Mouse (Mus musculus): ENCODE data around the gene Olfr172. TPM values are rescaled to one million over a fixed set of nuclear protein-coding genes. Genes with fewer than 3 reads are reported as not detected.

Olfr172 gene
- not detected in 2 replicates for polyA plus RNA-seq (2014; fragmentation: Nextera tagmentation; extraction: Ambion mirVana)

DNA sequence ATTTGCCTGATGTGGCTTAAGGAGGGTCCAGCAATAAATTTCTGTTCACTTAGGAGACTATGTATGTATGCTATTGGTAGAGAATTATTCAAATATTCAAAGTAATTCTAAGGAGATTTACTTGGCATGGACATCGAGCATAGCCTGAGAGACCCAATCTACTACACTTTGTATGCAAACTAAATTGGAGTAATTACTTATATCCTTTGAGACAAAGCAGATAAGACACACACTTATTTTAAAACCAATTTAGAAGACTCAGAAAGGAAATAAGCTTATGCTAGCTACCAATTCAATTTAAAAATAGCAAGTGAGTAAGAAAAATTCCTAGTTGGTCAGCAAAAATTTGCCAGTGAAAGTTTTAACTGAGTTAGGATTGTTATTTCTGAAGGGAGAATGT is at the start of gene Olfr172:
Gene Olfr172, minus strand, starts transcription at position 101 of the 400 bp plus-strand sequence.
- Histone ChIP-seq H3K4me3 (ENCODE audit: low read depth, low read length) (no peak within 1 kb of the TSS), H3K27me3 (ENCODE audit: control insufficient read depth, insufficient read depth, low read length) (no peaks in the 10 kb centered on the region), H3K36me3 (ENCODE audit: control insufficient read depth, insufficient read depth, low read length) (no peaks in the 10 kb centered on the region), H3K9ac (ENCODE audit: low read depth, low read length) (no peak within 1 kb of the TSS), H3K4me1 (replicated peaks; ENCODE audit: control insufficient read depth, insufficient read depth, low read length) (no peaks in the 10 kb centered on the region), H3K9me3 (ENCODE audit: control insufficient read depth, low read length) (no peaks in the 10 kb centered on the region), H3K27ac (ENCODE audit: low read depth, low read length) (no peak within 1 kb of the TSS), H3K4me2 (replicated peaks; ENCODE audit: low read depth, low read length) (no peak within 1 kb of the TSS)
- 89% methylated on average over 1 of the region's 1 CpGs for WGBS
- no peak for DNase-seq (ENCODE audit: low spot score)
- ATAC-seq (ENCODE audit: low FRiP score) = no peak

DNA sequence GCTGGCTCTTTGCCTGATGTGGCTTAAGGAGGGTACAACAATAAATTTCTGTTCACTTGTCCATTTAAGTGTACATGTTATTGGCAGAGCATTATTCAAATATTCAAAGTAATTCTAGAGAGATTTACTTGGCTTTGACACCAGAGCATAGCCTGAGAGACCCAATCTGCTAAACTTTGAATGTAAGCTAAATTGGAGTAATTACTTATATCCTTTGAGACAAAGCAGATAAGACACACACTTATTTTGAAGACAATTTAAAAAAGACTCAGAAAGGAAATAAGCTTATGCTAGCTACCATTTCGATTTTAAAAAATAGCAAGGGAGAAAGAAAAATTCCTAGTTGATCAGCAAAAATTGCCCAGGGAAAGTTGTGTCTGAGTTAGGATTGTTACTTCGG is 37.2 kb upstream of the Olfr172 start, which contains the start of gene Olfr173:
Gene Olfr173, minus strand, starts transcription at position 101 of the 400 bp plus-strand sequence.
- Histone ChIP-seq H3K4me3 (ENCODE audit: low read depth, low read length) (no peak within 1 kb of the TSS), H3K27me3 (ENCODE audit: control insufficient read depth, insufficient read depth, low read length) (no peaks in the 10 kb centered on the region), H3K9ac (ENCODE audit: low read depth, low read length) (no peak within 1 kb of the TSS), H3K9me3 (ENCODE audit: control insufficient read depth, low read length) (no peaks in the 10 kb centered on the region), H3K27ac (ENCODE audit: low read depth, low read length) (no peak within 1 kb of the TSS), H3K36me3 (ENCODE audit: control insufficient read depth, insufficient read depth, low read length) (no peaks in the 10 kb centered on the region), H3K4me1 (replicated peaks; ENCODE audit: control insufficient read depth, insufficient read depth, low read length) (no peaks in the 10 kb centered on the region), H3K4me2 (replicated peaks; ENCODE audit: low read depth, low read length) (no peak within 1 kb of the TSS)
- 80% methylated on average over 2 of the region's 2 CpGs for WGBS
- DNase-seq (ENCODE audit: low spot score) (no peak), ATAC-seq (ENCODE audit: low FRiP score) (no peak)

DNA sequence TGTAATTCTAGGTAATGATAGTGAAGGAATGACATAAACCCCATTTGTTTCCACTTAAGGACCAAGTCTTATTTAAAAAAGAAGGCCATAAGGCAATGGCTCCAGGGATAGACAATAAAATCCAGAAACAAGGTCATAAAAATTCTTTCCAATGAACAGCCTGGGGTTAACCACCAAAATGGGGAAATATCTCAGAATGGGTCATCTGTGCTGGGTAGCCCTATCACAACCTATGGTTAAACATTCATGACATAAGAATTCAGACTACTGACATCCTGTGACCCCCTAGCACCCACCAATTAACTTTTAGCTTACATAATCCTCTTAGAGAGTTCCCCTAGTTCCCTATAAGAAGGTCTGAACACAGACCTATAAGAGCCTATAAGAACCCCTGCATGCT is 6.8 kb downstream of the Olfr172 start:
- no peak for ATAC-seq (ENCODE audit: low FRiP score)
- no peak for DNase-seq (ENCODE audit: low spot score)
- H3K4me2 ChIP-seq (replicated peaks; ENCODE audit: low read depth, low read length) = no peak overlapping the region

DNA sequence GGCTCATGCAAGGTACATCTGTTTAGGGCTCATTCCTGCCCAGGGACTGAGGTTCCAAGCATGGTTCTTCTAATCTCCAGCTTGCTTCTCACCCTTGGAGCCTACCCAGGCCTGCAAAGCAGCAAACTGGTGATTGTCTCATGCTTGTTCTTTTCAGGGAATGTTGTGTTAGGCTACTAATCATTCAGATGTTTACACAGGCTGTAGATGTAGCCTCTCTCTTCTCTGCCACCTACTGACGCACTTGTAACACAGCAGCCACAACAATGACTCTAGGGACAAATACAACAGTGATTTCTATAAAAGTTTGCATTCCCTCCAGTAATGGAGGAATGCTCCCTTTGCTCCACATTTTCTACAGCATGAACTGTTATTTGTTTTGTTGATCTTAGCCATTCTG is 11.7 kb downstream of the Olfr172 start:
- WGBS = 22% methylated on average over 1 of the region's 1 CpGs

More for the DNA sequence above, 6.8 kb downstream of the Olfr172 start:
- Histone ChIP-seq H3K4me3 (ENCODE audit: low read depth, low read length) (no peak overlapping the region), H3K36me3 (ENCODE audit: control insufficient read depth, insufficient read depth, low read length) (no peaks in the 10 kb centered on the region), H3K4me1 (replicated peaks; ENCODE audit: control insufficient read depth, insufficient read depth, low read length) (no peaks in the 10 kb centered on the region), H3K27me3 (ENCODE audit: control insufficient read depth, insufficient read depth, low read length) (no peaks in the 10 kb centered on the region), H3K9ac (ENCODE audit: low read depth, low read length) (no peak overlapping the region), H3K27ac (ENCODE audit: low read depth, low read length) (no peak overlapping the region), H3K9me3 (ENCODE audit: control insufficient read depth, low read length) (no peaks in the 10 kb centered on the region)

DNA sequence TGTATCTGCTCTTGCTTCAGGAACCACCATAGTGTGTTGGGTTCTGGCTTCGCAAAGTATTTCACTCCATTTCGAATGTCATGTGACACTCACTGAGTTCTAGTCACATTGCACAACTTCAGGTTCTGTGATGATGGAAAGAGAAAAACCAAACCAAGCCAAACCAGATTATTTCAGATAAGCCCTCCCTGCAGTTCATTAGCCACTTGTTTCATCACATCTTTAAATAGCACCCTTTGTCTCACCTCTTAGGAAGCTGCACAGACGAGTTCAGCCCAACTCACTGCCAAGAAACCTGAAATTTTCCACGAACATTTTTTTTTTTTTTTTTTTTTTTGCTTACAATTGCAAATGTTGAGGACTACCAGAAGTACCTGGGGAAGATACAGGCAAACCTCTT is 16.3 kb downstream of the Olfr172 start:
- Histone ChIP-seq H3K36me3 (ENCODE audit: control insufficient read depth, insufficient read depth, low read length) (no peaks in the 10 kb centered on the region), H3K4me3 (ENCODE audit: low read depth, low read length) (no peak overlapping the region), H3K4me1 (replicated peaks; ENCODE audit: control insufficient read depth, insufficient read depth, low read length) (no peaks in the 10 kb centered on the region), H3K9ac (ENCODE audit: low read depth, low read length) (no peak overlapping the region), H3K4me2 (replicated peaks; ENCODE audit: low read depth, low read length) (no peak overlapping the region), H3K27me3 (ENCODE audit: control insufficient read depth, insufficient read depth, low read length) (no peaks in the 10 kb centered on the region), H3K27ac (ENCODE audit: low read depth, low read length) (no peak overlapping the region), H3K9me3 (ENCODE audit: control insufficient read depth, low read length) (no peaks in the 10 kb centered on the region)
- WGBS = 75% methylated on average over 4 of the region's 4 CpGs
- DNase-seq (ENCODE audit: low spot score) (no peak), ATAC-seq (ENCODE audit: low FRiP score) (no peak)

More for the DNA sequence above, 11.7 kb downstream of the Olfr172 start:
- H3K27me3 ChIP-seq (ENCODE audit: control insufficient read depth, insufficient read depth, low read length) = no peaks in the 10 kb centered on the region
- no peaks in the 10 kb centered on the region for H3K4me1 ChIP-seq (replicated peaks; ENCODE audit: control insufficient read depth, insufficient read depth, low read length)
- no peak overlapping the region for H3K4me3 ChIP-seq (ENCODE audit: low read depth, low read length)
- H3K9ac ChIP-seq (ENCODE audit: low read depth, low read length) = no peak overlapping the region
- H3K27ac ChIP-seq (ENCODE audit: low read depth, low read length) = no peak overlapping the region
- H3K36me3 ChIP-seq (ENCODE audit: control insufficient read depth, insufficient read depth, low read length) = no peaks in the 10 kb centered on the region
- H3K9me3 ChIP-seq (ENCODE audit: control insufficient read depth, low read length) = no peaks in the 10 kb centered on the region
- H3K4me2 ChIP-seq (replicated peaks; ENCODE audit: low read depth, low read length) = no peak overlapping the region
- ATAC-seq (ENCODE audit: low FRiP score) = no peak
- DNase-seq (ENCODE audit: low spot score) = no peak

DNA sequence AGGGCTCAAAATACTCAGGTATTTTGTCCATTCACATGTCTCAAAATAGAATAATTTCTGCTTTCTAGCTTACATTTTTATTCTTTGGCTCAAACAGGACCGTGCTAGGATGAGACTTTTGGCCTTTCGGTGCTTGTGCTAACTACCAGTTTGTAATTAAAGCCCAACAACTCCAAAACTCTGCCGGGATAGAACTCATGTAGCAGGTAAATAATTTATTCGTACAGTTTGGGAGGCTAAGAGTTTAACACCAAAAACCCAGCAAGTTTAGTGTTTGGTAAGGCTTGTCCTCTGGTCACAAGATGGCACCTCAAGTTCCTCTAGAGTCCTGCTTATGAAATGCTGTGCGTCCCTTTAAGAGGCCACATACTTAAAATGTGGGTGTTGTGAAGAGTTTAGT is 22.2 kb downstream of the Olfr172 start:
- no peak for ATAC-seq (ENCODE audit: low FRiP score)
- no peak overlapping the region for H3K4me3 ChIP-seq (ENCODE audit: low read depth, low read length)
- 94% methylated on average over 5 of the region's 5 CpGs for WGBS

DNA sequence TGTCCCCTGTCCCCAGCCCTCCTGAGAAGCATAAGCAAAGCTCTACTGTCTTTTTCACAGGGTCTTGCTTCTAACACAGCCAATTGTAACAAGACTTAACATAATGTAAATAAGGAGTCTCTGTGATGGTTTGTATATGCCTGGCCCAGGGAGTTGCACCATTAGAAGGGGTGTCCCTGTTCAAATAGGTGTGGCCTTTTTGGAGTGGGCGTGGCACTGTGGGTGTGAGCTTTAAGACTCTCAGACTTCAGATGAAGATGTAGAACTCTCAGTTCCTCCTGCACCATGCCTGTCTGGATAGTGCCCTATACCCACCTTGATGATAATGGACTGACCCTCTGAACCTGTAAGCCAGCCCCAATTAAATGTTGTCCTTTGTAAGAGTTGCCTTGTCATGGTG is 24.2 kb downstream of the Olfr172 start:
- Histone ChIP-seq H3K4me2 (replicated peaks; ENCODE audit: low read depth, low read length) (no peak overlapping the region), H3K9me3 (ENCODE audit: control insufficient read depth, low read length) (no peaks in the 10 kb centered on the region), H3K27me3 (ENCODE audit: control insufficient read depth, insufficient read depth, low read length) (no peaks in the 10 kb centered on the region), H3K4me3 (ENCODE audit: low read depth, low read length) (no peak overlapping the region), H3K9ac (ENCODE audit: low read depth, low read length) (no peak overlapping the region), H3K4me1 (replicated peaks; ENCODE audit: control insufficient read depth, insufficient read depth, low read length) (no peaks in the 10 kb centered on the region), H3K27ac (ENCODE audit: low read depth, low read length) (no peak overlapping the region), H3K36me3 (ENCODE audit: control insufficient read depth, insufficient read depth, low read length) (peaks cover 4% of the 10 kb centered on the region; the same call in 1 of the 2 replicates)
- DNase-seq (ENCODE audit: low spot score) = no peak
- WGBS = 85% methylated on average over 1 of the region's 1 CpGs
- ATAC-seq (ENCODE audit: low FRiP score) = no peak

More for the DNA sequence above, 22.2 kb downstream of the Olfr172 start:
- no peak overlapping the region for H3K27ac ChIP-seq (ENCODE audit: low read depth, low read length)
- no peak overlapping the region for H3K4me2 ChIP-seq (replicated peaks; ENCODE audit: low read depth, low read length)
- H3K27me3 ChIP-seq (ENCODE audit: control insufficient read depth, insufficient read depth, low read length) = no peaks in the 10 kb centered on the region
- no peak for DNase-seq (ENCODE audit: low spot score)
- H3K36me3 ChIP-seq (ENCODE audit: control insufficient read depth, insufficient read depth, low read length) = no peaks in the 10 kb centered on the region
- no peaks in the 10 kb centered on the region for H3K9me3 ChIP-seq (ENCODE audit: control insufficient read depth, low read length)
- H3K4me1 ChIP-seq (replicated peaks; ENCODE audit: control insufficient read depth, insufficient read depth, low read length) = no peaks in the 10 kb centered on the region
- H3K9ac ChIP-seq (ENCODE audit: low read depth, low read length) = no peak overlapping the region

DNA sequence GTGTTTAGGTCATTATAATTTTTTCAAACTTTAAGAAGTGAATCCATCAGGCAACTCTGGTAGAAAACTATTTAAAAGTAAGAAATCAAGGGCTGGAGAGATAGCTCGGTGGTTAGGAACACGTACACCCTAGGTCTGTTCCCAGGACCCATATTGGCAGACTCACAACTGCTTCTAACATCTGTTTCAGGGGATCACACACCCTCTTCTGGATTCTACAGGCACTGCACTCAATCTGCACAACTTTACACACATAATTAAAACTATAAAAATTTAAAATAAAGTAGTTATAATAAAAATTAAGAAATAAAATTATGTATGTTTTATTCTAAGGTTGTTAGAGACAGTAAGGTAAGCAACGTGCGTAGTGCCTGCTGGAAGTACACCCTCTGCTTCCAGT is 24.8 kb downstream of the Olfr172 start:
- Histone ChIP-seq H3K4me3 (ENCODE audit: low read depth, low read length) (no peak overlapping the region), H3K4me2 (replicated peaks; ENCODE audit: low read depth, low read length) (no peak overlapping the region), H3K9ac (ENCODE audit: low read depth, low read length) (no peak overlapping the region), H3K27ac (ENCODE audit: low read depth, low read length) (no peak overlapping the region), H3K9me3 (ENCODE audit: control insufficient read depth, low read length) (no peaks in the 10 kb centered on the region), H3K27me3 (ENCODE audit: control insufficient read depth, insufficient read depth, low read length) (no peaks in the 10 kb centered on the region), H3K4me1 (replicated peaks; ENCODE audit: control insufficient read depth, insufficient read depth, low read length) (no peaks in the 10 kb centered on the region), H3K36me3 (ENCODE audit: control insufficient read depth, insufficient read depth, low read length) (peaks cover 4% of the 10 kb centered on the region; the same call in 1 of the 2 replicates)
- no peak for DNase-seq (ENCODE audit: low spot score)
- ATAC-seq (ENCODE audit: low FRiP score) = no peak
- 77% methylated on average over 4 of the region's 4 CpGs for WGBS

DNA sequence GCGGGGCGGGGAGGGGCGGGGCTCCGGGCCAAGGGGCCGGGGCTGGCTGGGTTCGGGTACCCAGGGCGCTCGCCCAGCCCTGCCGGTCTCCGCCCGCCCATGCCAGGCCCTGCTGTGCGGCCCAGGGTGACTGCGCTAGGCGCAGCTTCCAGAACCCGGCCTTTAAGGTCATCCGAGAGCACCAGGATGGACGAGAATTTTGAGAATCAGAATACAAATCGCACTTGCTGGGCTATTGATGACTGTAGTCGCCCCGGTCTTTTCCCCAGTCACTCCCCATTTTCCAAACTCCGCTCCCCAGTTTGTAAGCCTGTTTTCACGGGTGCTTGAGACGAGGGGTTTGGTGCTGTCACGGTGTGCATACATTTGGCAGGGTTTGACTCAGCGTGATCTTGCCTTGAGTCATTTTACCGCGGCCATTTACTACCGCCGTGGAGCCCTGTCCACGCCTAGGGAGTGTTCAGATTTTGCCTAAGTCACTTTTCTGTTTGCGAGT is 34.8 kb downstream of the Olfr172 start:
- under 1% methylated on average over 26 of the region's 31 CpGs for WGBS
- no peak for DNase-seq (ENCODE audit: low spot score)
- Histone ChIP-seq H3K27ac (ENCODE audit: low read depth, low read length) (peak overlapping the region; percentile 71; the same call in 1 of the 2 replicates), H3K4me3 (ENCODE audit: low read depth, low read length) (peak overlapping the region; percentile 77), H3K9me3 (ENCODE audit: control insufficient read depth, low read length) (no peaks in the 10 kb centered on the region), H3K4me1 (replicated peaks; ENCODE audit: control insufficient read depth, insufficient read depth, low read length) (no peaks in the 10 kb centered on the region), H3K27me3 (ENCODE audit: control insufficient read depth, insufficient read depth, low read length) (no peaks in the 10 kb centered on the region), H3K4me2 (replicated peaks; ENCODE audit: low read depth, low read length) (peak overlapping the region; percentile 54), H3K36me3 (ENCODE audit: control insufficient read depth, insufficient read depth, low read length) (no peaks in the 10 kb centered on the region), H3K9ac (ENCODE audit: low read depth, low read length) (peak overlapping the region; percentile 73)
- ATAC-seq (ENCODE audit: low FRiP score) = peak; percentile 95
